8 mouse cellular contexts compared by ENCODE assay signal in the genomic region with DNA sequence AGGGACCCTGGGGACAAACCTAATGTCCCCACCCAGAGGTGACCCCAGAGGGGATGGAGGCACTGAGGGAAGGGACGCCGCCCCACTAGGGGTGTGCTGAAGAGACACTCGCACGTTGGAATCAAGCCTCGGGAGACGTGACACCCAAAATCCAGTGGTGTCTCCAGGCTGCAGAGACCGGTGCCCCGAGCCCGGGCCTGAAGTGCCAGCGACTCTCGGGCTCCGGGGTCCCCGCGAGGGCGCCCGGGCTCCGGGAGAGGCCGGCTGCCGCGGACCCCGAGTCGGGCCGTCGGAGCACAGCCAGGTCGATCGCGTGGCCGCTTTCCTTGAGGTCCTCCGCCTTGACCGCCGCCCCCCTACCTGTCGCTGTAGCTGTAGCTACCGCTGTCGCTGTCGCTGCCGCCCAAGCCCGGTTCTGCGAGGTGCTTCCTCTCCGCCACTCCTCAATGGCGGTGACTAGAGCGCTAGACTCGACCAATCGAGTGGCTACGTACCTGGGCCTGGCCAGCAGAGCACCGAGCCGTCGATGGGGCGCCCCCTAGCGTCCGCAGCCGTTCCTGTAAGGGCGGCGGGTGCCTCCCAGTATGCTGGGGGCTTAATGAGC. TPM values are rescaled to one million over a fixed set of nuclear protein-coding genes. Genes with fewer than 3 reads are reported as not detected.
DNase-seq lines count a peak whose midpoint lies in the region; ATAC-seq and TF ChIP-seq lines count a peak whose summit lies in the region.

A gene (minus strand): TSS at position 447 of the 604 bp plus-strand sequence.

- H3K9me3 ChIP-seq in hindbrain, embryonic 16.5 days (ENCODE audit: control insufficient read depth, low read length), result no peaks in the 10 kb centered on the region

- intact Hi-C loops in gastrocnemius, adult 2 months (cut with DNase I), result loop anchor here (2.0 kb wide), 1 partner anchor 304 kb away; no protein-coding TSS in a partner anchor

- H3K36me3 ChIP-seq in hindbrain, embryonic 16.5 days (ENCODE audit: control insufficient read depth, insufficient read depth, low read length), result 0 out of 2 replicates have a peak, but pooled peaks cover 4% of the 10 kb centered on the region

- ATAC-seq in hindbrain, embryonic 16.5 days, result peak; percentile 96

- H3K9ac ChIP-seq in hindbrain, embryonic 16.5 days (ENCODE audit: low read depth, low read length), result peak within 1 kb of the TSS; percentile 96

- peak within 1 kb of the TSS; percentile 75 for H3K4me2 ChIP-seq in hindbrain, embryonic 16.5 days (ENCODE audit: low read length)

- peak; percentile 100; the same call in 1 of the 2 replicates for TF ChIP-seq CTCF in gastrocnemius, adult 2 months (IDR thresholded peaks at IDR 0.05)

- no peaks in the 10 kb centered on the region for H3K27me3 ChIP-seq in hindbrain, embryonic 16.5 days (replicated peaks; ENCODE audit: control insufficient read depth, insufficient read depth, low read length)

- peak within 1 kb of the TSS; percentile 93 for H3K4me3 ChIP-seq in gastrocnemius, adult 2 months
- H3K4me3 ChIP-seq in hindbrain, embryonic 16.5 days (ENCODE audit: low read length), result peak within 1 kb of the TSS; percentile 96

- peak; percentile 95 for DNase-seq in ZHBTc4 (ENCODE audit: low read depth, low spot score)
- DNase-seq in cerebellum, postnatal 4 days (ENCODE audit: low spot score in 2 of 2), result peak; percentile 89 to 95
- DNase-seq in gastrocnemius, adult 2 months, result peak; percentile 95
- DNase-seq in left cerebral cortex, adult 11 months (ENCODE audit: low spot score), result peak; percentile 73
- DNase-seq in lung, postnatal 4 days, result peak; percentile 92 to 93
- peak; percentile 95 for DNase-seq in retina, postnatal 1 day
- peak; percentile 98 for DNase-seq in thymus, postnatal 4 days

- peaks cover 16% of the 10 kb centered on the region for H3K4me1 ChIP-seq in hindbrain, embryonic 16.5 days (ENCODE audit: control insufficient read depth, insufficient read depth, low read depth, low read length)

- under 1% methylated on average over 32 of the region's 53 CpGs for WGBS in hindbrain, embryonic 16.5 days

- H3K27ac ChIP-seq in gastrocnemius, adult 2 months, result peak within 1 kb of the TSS; percentile 98
- H3K27ac ChIP-seq in hindbrain, embryonic 16.5 days (ENCODE audit: low read depth, low read length), result peak within 1 kb of the TSS; percentile 79

RNA-seq across cellular contexts. Expression of the gene that starts here (rescaled TPM):
- 10 to 100 TPM; 35.6 to 37.0 TPM for total RNA-seq in gastrocnemius, adult 2 months (2021)
- 11.4 and 11.9 TPM in 2 replicates for polyA plus RNA-seq in hindbrain, embryonic 16.5 days (2015; fragmentation: Nextera tagmentation; extraction: Ambion mirVana)

Comparison
In these comparisons a context has a peak if more than half of its experiments do, and no peak if none do; other contexts are left out.
1. Peak in every context shown above with its lines: DNase-seq, ATAC-seq, H3K4me3 ChIP-seq and H3K27ac ChIP-seq.